Mouse (Mus musculus) G1E (cell line): ENCODE results near the gene Cradd.

Source experiments
- CTCF ChIP-seq: IDR thresholded peaks from 2 replicates; pipeline ENCODE4 v1.5.1; 2012; ENCODE audit warnings: low read depth, low read length, inconsistent platforms, mixed read lengths
- GATA1 ChIP-seq: IDR thresholded peaks from 2 replicates; pipeline ENCODE4 v1.6.1; 2012; ENCODE audit warnings: borderline replicate concordance, low read length, inconsistent platforms, mixed read lengths
- GATA2 ChIP-seq: IDR thresholded peaks from 2 replicates; pipeline ENCODE4 v1.6.1; 2012; ENCODE audit warnings: low read depth, low read length, inconsistent platforms, borderline replicate concordance
- POLR2AphosphoS5 ChIP-seq: IDR thresholded peaks from 2 replicates; pipeline ENCODE4 v1.6.1; 2012; ENCODE audit warnings: low read depth, low read length, inconsistent platforms; ENCODE audit not compliant: insufficient replicate concordance
- TAL1 ChIP-seq: conservative IDR thresholded peaks from 2 replicates; pipeline ENCODE4 v1.6.1; 2012; ENCODE audit warnings: low read depth, low read length, inconsistent platforms, mixed read lengths

DNA sequence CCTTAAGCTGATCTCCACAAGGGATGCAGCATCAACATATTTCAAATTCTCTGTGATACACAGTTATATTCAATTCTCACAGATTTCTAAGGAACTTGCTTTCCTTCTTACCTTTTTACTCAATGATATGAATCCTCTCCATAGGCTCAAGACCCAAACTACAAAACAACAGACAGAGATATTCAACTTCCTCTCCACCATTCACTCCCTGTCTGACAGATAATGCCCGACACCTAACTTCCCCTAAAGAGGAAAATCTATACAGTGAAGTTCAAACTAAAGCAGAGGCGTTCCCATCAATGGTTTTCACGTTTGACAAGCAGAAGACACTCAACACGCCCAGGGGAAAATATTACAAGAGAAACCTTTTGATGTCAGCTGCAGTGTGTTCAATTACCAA lies 97.2 kb downstream of the Cradd start:
- no peak for TF ChIP-seq GATA2
- no peak for TF ChIP-seq CTCF
- no peak for TF ChIP-seq TAL1
- TF ChIP-seq POLR2AphosphoS5, result no peak
- no peak for TF ChIP-seq GATA1
